Mouse (Mus musculus) intestine, embryonic 15.5 days (tissue): ENCODE data around the gene Dlgap3. TPM values are rescaled to one million over a fixed set of nuclear protein-coding genes. Genes with fewer than 3 reads are reported as not detected.

Source experiments
- ATAC-seq: fragments of 200-750 bp; cut with Nextera tagmentation; 2 replicates; pipeline ENCODE4 v1.8.0; 2017; ENCODE audit warnings: moderate TSS enrichment, moderate library complexity
- H3K27ac ChIP-seq: fragments of 300-500 bp; sonication (generic); 2 replicates; pipeline ENCODE4 v1.5.1; 2015; ENCODE audit warnings: mild to moderate bottlenecking, inconsistent platforms
- H3K27me3 ChIP-seq: fragments of 300-500 bp; sonication (generic); replicated peaks from 2 replicates; pipeline ENCODE4 v1.6.1; 2015; ENCODE audit warnings: inconsistent platforms
- H3K36me3 ChIP-seq: fragments of 300-500 bp; sonication (generic); 2 replicates; pipeline ENCODE4 v1.6.1; 2015; ENCODE audit warnings: inconsistent platforms
- H3K4me1 ChIP-seq: fragments of 300-500 bp; sonication (generic); replicated peaks from 2 replicates; pipeline ENCODE4 v1.6.1; 2015; ENCODE audit warnings: inconsistent platforms
- H3K4me2 ChIP-seq: fragments of 300-500 bp; sonication (generic); replicated peaks from 2 replicates; pipeline ENCODE4 v1.6.1; 2015; ENCODE audit warnings: mild to moderate bottlenecking, inconsistent platforms
- H3K4me3 ChIP-seq: fragments of 300-500 bp; sonication (generic); replicated peaks from 2 replicates; pipeline ENCODE4 v1.5.1; 2015; ENCODE audit warnings: inconsistent platforms
- H3K9ac ChIP-seq: fragments of 300-500 bp; sonication (generic); 2 replicates; pipeline ENCODE4 v1.6.1; 2015; ENCODE audit warnings: inconsistent platforms
- H3K9me3 ChIP-seq: fragments of 300-500 bp; sonication (generic); 2 replicates; pipeline ENCODE4 v1.6.1; 2016; ENCODE audit warnings: inconsistent platforms
- WGBS: fragments of 180-500 bp; shearing (Covaris S2); methylation state at CpG from one replicate; pipeline ENCODE4 v1.1.7; 2015; 5-methylcytosine and 5-hydroxymethylcytosine counted together
- polyA plus RNA-seq: library from polyadenylated mRNA; unstranded; fragments of >200 nt; fragmentation: Nextera tagmentation; extraction: Ambion mirVana; gene quantifications from 2 replicates; pipeline ENCODE4 v1.2.1, GENCODE M21; 2015

The Dlgap3 gene
- polyA plus RNA-seq, 1 experiment from 2014 or later, result 1.2 TPM

- no peak overlapping the region for H3K27ac ChIP-seq
- no peaks in the 10 kb centered on the region for H3K9me3 ChIP-seq
- no peak overlapping the region for H3K4me3 ChIP-seq
- WGBS, result 16% methylated on average over 19 of the region's 19 CpGs
- H3K9ac ChIP-seq, result no peak overlapping the region
- no peak for ATAC-seq
- H3K27me3 ChIP-seq, result peaks cover 13% of the 10 kb centered on the region; the same call in 1 of the 2 replicates
- no peak overlapping the region for H3K4me2 ChIP-seq
- no peaks in the 10 kb centered on the region for H3K4me1 ChIP-seq
- no peaks in the 10 kb centered on the region for H3K36me3 ChIP-seq
These were observed 10.8 kb downstream of the Dlgap3 start for GRCm38 (mm10) chr4:127179469-127180449.

- Histone ChIP-seq H3K27me3 (peaks cover 13% of the 10 kb centered on the region; the same call in 1 of the 2 replicates), H3K9ac (no peak overlapping the region), H3K27ac (no peak overlapping the region), H3K4me2 (no peak overlapping the region), H3K4me3 (no peak overlapping the region), H3K36me3 (no peaks in the 10 kb centered on the region), H3K9me3 (no peaks in the 10 kb centered on the region), H3K4me1 (no peaks in the 10 kb centered on the region)
- no peak for ATAC-seq
- WGBS, result 89% methylated on average over 3 of the region's 3 CpGs
These were observed 11.4 kb downstream of the Dlgap3 start for GRCm38 (mm10) chr4:127180450-127180840.

- ATAC-seq, result no peak
- H3K4me2 ChIP-seq, result no peak overlapping the region
- no peaks in the 10 kb centered on the region for H3K9me3 ChIP-seq
- H3K36me3 ChIP-seq, result no peaks in the 10 kb centered on the region
- H3K9ac ChIP-seq, result no peak overlapping the region
- H3K4me1 ChIP-seq, result no peaks in the 10 kb centered on the region
- H3K27ac ChIP-seq, result no peak overlapping the region
- no peak overlapping the region for H3K4me3 ChIP-seq
- 81% methylated on average over 9 of the region's 9 CpGs for WGBS
- H3K27me3 ChIP-seq, result peaks cover 13% of the 10 kb centered on the region; the same call in 1 of the 2 replicates
These were observed 12.0 kb downstream of the Dlgap3 start for GRCm38 (mm10) chr4:127181010-127181409.

GRCm38 (mm10) chr4:127183867-127184266 lies 14.9 kb downstream of the Dlgap3 start:
- Histone ChIP-seq H3K27ac (no peak overlapping the region), H3K36me3 (no peaks in the 10 kb centered on the region), H3K4me2 (no peak overlapping the region), H3K4me1 (no peaks in the 10 kb centered on the region), H3K9me3 (no peaks in the 10 kb centered on the region), H3K27me3 (peaks cover 7% of the 10 kb centered on the region; the same call in 1 of the 2 replicates), H3K9ac (no peak overlapping the region), H3K4me3 (no peak overlapping the region)
- ATAC-seq, result no peak
- 79% methylated on average over 5 of the region's 5 CpGs for WGBS

GRCm38 (mm10) chr4:127190921-127191320 lies 21.9 kb downstream of the Dlgap3 start:
- Histone ChIP-seq H3K4me1 (no peaks in the 10 kb centered on the region), H3K9ac (no peak overlapping the region), H3K4me3 (no peak overlapping the region), H3K27me3 (no peaks in the 10 kb centered on the region), H3K4me2 (no peak overlapping the region), H3K27ac (no peak overlapping the region), H3K9me3 (no peaks in the 10 kb centered on the region), H3K36me3 (no peaks in the 10 kb centered on the region)
- no peak for ATAC-seq
- WGBS, result 84% methylated on average over 6 of the region's 6 CpGs

- H3K27me3 ChIP-seq, result no peaks in the 10 kb centered on the region; the same call in 1 of the 2 replicates
- H3K27ac ChIP-seq, result no peak overlapping the region
- no peaks in the 10 kb centered on the region for H3K36me3 ChIP-seq
- H3K4me3 ChIP-seq, result no peak overlapping the region
- no peaks in the 10 kb centered on the region for H3K9me3 ChIP-seq
- WGBS, result 66% methylated on average over 8 of the region's 8 CpGs
- H3K9ac ChIP-seq, result no peak overlapping the region
- ATAC-seq, result no peak
- H3K4me2 ChIP-seq, result no peak overlapping the region
- no peaks in the 10 kb centered on the region for H3K4me1 ChIP-seq
These were observed 23.7 kb downstream of the Dlgap3 start for GRCm38 (mm10) chr4:127192704-127193103.

- no peaks in the 10 kb centered on the region for H3K36me3 ChIP-seq
- WGBS, result 73% methylated on average over 14 of the region's 14 CpGs
- H3K9ac ChIP-seq, result no peak overlapping the region
- no peak overlapping the region for H3K4me2 ChIP-seq
- H3K4me1 ChIP-seq, result no peaks in the 10 kb centered on the region
- H3K27me3 ChIP-seq, result no peaks in the 10 kb centered on the region; the same call in 1 of the 2 replicates
- H3K4me3 ChIP-seq, result no peak overlapping the region
- H3K9me3 ChIP-seq, result no peaks in the 10 kb centered on the region
- no peak for ATAC-seq
- H3K27ac ChIP-seq, result no peak overlapping the region
These were observed 24.6 kb downstream of the Dlgap3 start for GRCm38 (mm10) chr4:127193378-127194155.

- H3K4me1 ChIP-seq, result no peaks in the 10 kb centered on the region
- H3K27ac ChIP-seq, result no peak overlapping the region
- no peak for ATAC-seq
- no peaks in the 10 kb centered on the region for H3K36me3 ChIP-seq
- H3K4me2 ChIP-seq, result no peak overlapping the region
- WGBS, result 82% methylated on average over 25 of the region's 25 CpGs
- H3K4me3 ChIP-seq, result no peak overlapping the region
- no peaks in the 10 kb centered on the region for H3K9me3 ChIP-seq
- no peak overlapping the region for H3K9ac ChIP-seq
- no peaks in the 10 kb centered on the region; the same call in 1 of the 2 replicates for H3K27me3 ChIP-seq
These were observed 25.7 kb downstream of the Dlgap3 start for GRCm38 (mm10) chr4:127194477-127195269.

- Histone ChIP-seq H3K9ac (no peak overlapping the region), H3K4me1 (no peaks in the 10 kb centered on the region), H3K36me3 (no peaks in the 10 kb centered on the region), H3K27ac (no peak overlapping the region), H3K27me3 (no peaks in the 10 kb centered on the region; the same call in 1 of the 2 replicates), H3K4me3 (no peak overlapping the region), H3K4me2 (no peak overlapping the region), H3K9me3 (no peaks in the 10 kb centered on the region)
- ATAC-seq, result no peak
- WGBS, result 38% methylated on average over 6 of the region's 6 CpGs
These were observed 29.6 kb downstream of the Dlgap3 start for GRCm38 (mm10) chr4:127198609-127199008.

- no peaks in the 10 kb centered on the region; the same call in 1 of the 2 replicates for H3K27me3 ChIP-seq
- no peaks in the 10 kb centered on the region for H3K36me3 ChIP-seq
- no peaks in the 10 kb centered on the region for H3K4me1 ChIP-seq
- 71% methylated on average over 12 of the region's 12 CpGs for WGBS
- H3K9ac ChIP-seq, result no peak overlapping the region
- no peaks in the 10 kb centered on the region for H3K9me3 ChIP-seq
- H3K4me3 ChIP-seq, result no peak overlapping the region
- ATAC-seq, result no peak
- H3K4me2 ChIP-seq, result no peak overlapping the region
- no peak overlapping the region for H3K27ac ChIP-seq
These were observed 30.4 kb downstream of the Dlgap3 start for GRCm38 (mm10) chr4:127199406-127199805.

GRCm38 (mm10) chr4:127200164-127200722 lies 31.2 kb downstream of the Dlgap3 start:
- Histone ChIP-seq H3K9me3 (no peaks in the 10 kb centered on the region), H3K4me1 (no peaks in the 10 kb centered on the region), H3K27ac (no peak overlapping the region), H3K4me3 (no peak overlapping the region), H3K27me3 (no peaks in the 10 kb centered on the region; the same call in 1 of the 2 replicates), H3K9ac (no peak overlapping the region), H3K4me2 (no peak overlapping the region), H3K36me3 (no peaks in the 10 kb centered on the region)
- WGBS, result 81% methylated on average over 11 of the region's 12 CpGs
- no peak for ATAC-seq
